Mouse (Mus musculus) intestine, embryonic 16.5 days (tissue): ENCODE measurements around the gene Tfr2. TPM values are rescaled to one million over a fixed set of nuclear protein-coding genes. Genes with fewer than 3 reads are reported as not detected.

Source experiments
- ATAC-seq: fragments of 200-750 bp; cut with Nextera tagmentation; 2 replicates; pipeline ENCODE4 v1.8.0; 2017; ENCODE audit warnings: moderate TSS enrichment, moderate library complexity
- H3K27ac ChIP-seq: fragments of 300-500 bp; sonication (generic); 2 replicates; pipeline ENCODE4 v1.5.1; 2014; ENCODE audit warnings: mild to moderate bottlenecking, low read length
- H3K27me3 ChIP-seq: fragments of 300-500 bp; sonication (generic); replicated peaks from 2 replicates; pipeline ENCODE4 v1.6.1; 2014; ENCODE audit warnings: low read length, control low read depth, mixed read lengths; ENCODE audit not compliant: control insufficient read depth, insufficient read depth
- H3K36me3 ChIP-seq: fragments of 300-500 bp; sonication (generic); 2 replicates; pipeline ENCODE4 v1.6.1; 2014; ENCODE audit warnings: low read length, control low read depth; ENCODE audit not compliant: control insufficient read depth, insufficient read depth
- H3K4me1 ChIP-seq: fragments of 300-500 bp; sonication (generic); 2 replicates; pipeline ENCODE4 v1.6.1; 2014; ENCODE audit warnings: low read length, control low read depth, mixed read lengths; ENCODE audit not compliant: control insufficient read depth, insufficient read depth
- H3K4me2 ChIP-seq: fragments of 300-500 bp; sonication (generic); 2 replicates; pipeline ENCODE4 v1.6.1; 2014; ENCODE audit warnings: low read depth, low read length, control low read depth
- H3K4me3 ChIP-seq: fragments of 300-500 bp; sonication (generic); 2 replicates; pipeline ENCODE4 v1.5.1; 2014; ENCODE audit warnings: mild to moderate bottlenecking, low read length
- H3K9ac ChIP-seq: fragments of 300-500 bp; sonication (generic); 2 replicates; pipeline ENCODE4 v1.6.1; 2014; ENCODE audit warnings: low read depth, low read length
- H3K9me3 ChIP-seq: fragments of 300-500 bp; sonication (generic); 2 replicates; pipeline ENCODE4 v1.6.1; 2016; ENCODE audit warnings: low read length, control low read depth; ENCODE audit not compliant: control insufficient read depth
- WGBS: fragments of 180-500 bp; shearing (Covaris S2); extraction: QIAGEN DNeasy Blood & Tissue Kit; methylation state at CpG from one replicate; pipeline ENCODE4 v1.1.7; 2014; 5-methylcytosine and 5-hydroxymethylcytosine counted together
- polyA plus RNA-seq: library from polyadenylated mRNA; unstranded; fragments of >200 nt; fragmentation: Nextera tagmentation; extraction: Ambion mirVana; gene quantifications from 2 replicates; pipeline ENCODE4 v1.2.1, GENCODE M21; 2015

Gene Tfr2
- polyA plus RNA-seq, 1 experiment from 2014 or later: 1.3 TPM

- peak overlapping the region; percentile 48; the same call in 1 of the 2 replicates for H3K9ac ChIP-seq
- no peaks in the 10 kb centered on the region for H3K9me3 ChIP-seq
- H3K27me3 ChIP-seq: no peaks in the 10 kb centered on the region
- peak overlapping the region; percentile 13; the same call in 1 of the 2 replicates for H3K27ac ChIP-seq
- peaks cover 12% of the 10 kb centered on the region for H3K4me1 ChIP-seq
- WGBS: 30% methylated on average over 28 of the region's 30 CpGs
- no peaks in the 10 kb centered on the region for H3K36me3 ChIP-seq
- peak overlapping the region; percentile 20; the same call in 1 of the 2 replicates for H3K4me3 ChIP-seq
- no peak for ATAC-seq
- peak overlapping the region; percentile 45; the same call in 1 of the 2 replicates for H3K4me2 ChIP-seq
Observed at GRCm38 (mm10) chr5:137596601-137597261, 27.1 kb downstream of the Tfr2 start.

DNA sequence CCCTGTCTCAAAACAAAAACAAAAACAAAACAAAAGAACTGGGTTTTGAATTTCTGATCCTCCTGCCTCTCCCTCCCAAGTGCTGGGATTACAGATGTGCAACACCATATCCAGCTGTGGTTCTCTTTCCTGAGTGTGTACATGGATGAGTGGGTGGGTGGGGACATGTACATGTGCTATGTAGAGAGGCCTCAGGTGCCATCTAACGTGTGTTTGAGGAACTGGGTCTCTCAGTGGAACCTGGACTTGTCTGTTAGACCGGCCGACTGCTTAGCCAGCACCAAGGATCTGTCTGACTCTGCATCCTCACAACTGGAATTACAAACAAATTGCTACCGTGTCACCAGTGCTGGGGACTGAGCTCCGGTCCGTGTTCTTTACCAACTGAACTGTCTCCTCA, 28.0 kb downstream of the Tfr2 start:
- peaks cover 16% of the 10 kb centered on the region for H3K4me1 ChIP-seq
- no peak overlapping the region for H3K27ac ChIP-seq
- WGBS: 94% methylated on average over 6 of the region's 6 CpGs
- no peak for ATAC-seq
- H3K4me2 ChIP-seq: no peak overlapping the region
- no peaks in the 10 kb centered on the region for H3K27me3 ChIP-seq
- H3K9me3 ChIP-seq: no peaks in the 10 kb centered on the region
- H3K4me3 ChIP-seq: no peak overlapping the region
- H3K36me3 ChIP-seq: no peaks in the 10 kb centered on the region
- H3K9ac ChIP-seq: no peak overlapping the region

GRCm38 (mm10) chr5:137598100-137598826, 28.6 kb downstream of the Tfr2 start:
- H3K27ac ChIP-seq: no peak overlapping the region
- peaks cover 22% of the 10 kb centered on the region for H3K4me1 ChIP-seq
- no peak overlapping the region for H3K4me3 ChIP-seq
- H3K9me3 ChIP-seq: no peaks in the 10 kb centered on the region
- H3K4me2 ChIP-seq: no peak overlapping the region
- H3K9ac ChIP-seq: no peak overlapping the region
- no peak for ATAC-seq
- 76% methylated on average over 2 of the region's 2 CpGs for WGBS
- no peaks in the 10 kb centered on the region for H3K36me3 ChIP-seq
- no peaks in the 10 kb centered on the region for H3K27me3 ChIP-seq

DNA sequence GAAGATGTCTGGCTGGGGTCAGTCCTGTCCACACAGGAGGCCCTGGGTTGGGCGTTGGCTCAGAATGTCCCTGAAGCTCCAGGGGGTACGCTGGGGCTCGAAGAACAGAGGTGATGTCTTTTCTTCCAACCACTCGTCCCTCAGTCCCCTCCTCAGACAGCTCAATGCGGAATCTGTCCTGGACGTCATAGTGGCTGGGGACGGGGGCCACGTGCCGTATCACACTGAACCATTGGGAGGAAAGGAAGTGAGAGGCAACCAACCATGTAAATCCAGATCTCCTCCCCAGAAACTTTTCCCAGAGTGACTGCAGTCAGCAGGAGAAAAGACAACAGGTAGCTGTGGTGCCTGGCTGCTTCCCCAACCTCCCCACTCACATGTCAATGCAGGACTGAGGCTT, 30.0 kb downstream of the Tfr2 start:
- H3K4me2 ChIP-seq: peak overlapping the region; percentile 97
- H3K4me1 ChIP-seq: peaks cover 22% of the 10 kb centered on the region
- H3K27ac ChIP-seq: no peak overlapping the region
- H3K9me3 ChIP-seq: no peaks in the 10 kb centered on the region
- H3K9ac ChIP-seq: peak overlapping the region; percentile 90
- H3K4me3 ChIP-seq: peak overlapping the region; percentile 83
- no peaks in the 10 kb centered on the region for H3K36me3 ChIP-seq
- H3K27me3 ChIP-seq: no peaks in the 10 kb centered on the region
- 70% methylated on average over 9 of the region's 9 CpGs for WGBS
- ATAC-seq: no peak

DNA sequence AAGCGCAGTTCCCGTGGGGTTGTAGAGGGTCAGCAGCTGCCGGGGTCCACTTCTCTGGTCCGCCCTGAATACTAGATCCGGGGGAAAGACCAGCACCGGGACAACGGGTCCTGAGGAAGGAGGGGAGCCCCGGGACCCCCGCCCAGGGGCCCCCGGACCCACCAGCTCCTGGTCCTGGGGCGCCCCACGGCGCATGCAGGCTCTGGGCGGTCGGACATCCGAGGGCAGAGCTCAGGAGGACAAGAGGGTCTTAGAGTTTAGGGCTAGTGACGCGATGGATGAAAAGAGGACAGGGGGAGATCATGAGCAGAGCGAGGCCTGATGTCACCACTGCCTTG, 30.6 kb downstream of the Tfr2 start:
- Histone ChIP-seq H3K9ac (peak overlapping the region; percentile 90), H3K4me2 (peak overlapping the region; percentile 97), H3K9me3 (no peaks in the 10 kb centered on the region), H3K27ac (peak overlapping the region; percentile 84), H3K36me3 (no peaks in the 10 kb centered on the region), H3K4me1 (peaks cover 22% of the 10 kb centered on the region), H3K27me3 (no peaks in the 10 kb centered on the region), H3K4me3 (peak overlapping the region; percentile 83)
- peak; percentile 59 for ATAC-seq
- WGBS: under 1% methylated on average over 19 of the region's 19 CpGs

- H3K4me2 ChIP-seq: peak within 1 kb of the TSS; percentile 97
- H3K4me1 ChIP-seq: peaks cover 22% of the 10 kb centered on the region
- peak within 1 kb of the TSS; percentile 92 for H3K27ac ChIP-seq
- no peaks in the 10 kb centered on the region for H3K9me3 ChIP-seq
- ATAC-seq: peak; percentile 96
- peak within 1 kb of the TSS; percentile 90 for H3K9ac ChIP-seq
- H3K36me3 ChIP-seq: no peaks in the 10 kb centered on the region
- under 1% methylated on average over 41 of the region's 41 CpGs for WGBS
- peak within 1 kb of the TSS; percentile 83 for H3K4me3 ChIP-seq
- H3K27me3 ChIP-seq: no peaks in the 10 kb centered on the region
Observed at GRCm38 (mm10) chr5:137600619-137601364, 31.2 kb downstream of the Tfr2 start, which contains the start of gene Mospd3. Mospd3 (minus strand) TSS chr5:137601058.

DNA sequence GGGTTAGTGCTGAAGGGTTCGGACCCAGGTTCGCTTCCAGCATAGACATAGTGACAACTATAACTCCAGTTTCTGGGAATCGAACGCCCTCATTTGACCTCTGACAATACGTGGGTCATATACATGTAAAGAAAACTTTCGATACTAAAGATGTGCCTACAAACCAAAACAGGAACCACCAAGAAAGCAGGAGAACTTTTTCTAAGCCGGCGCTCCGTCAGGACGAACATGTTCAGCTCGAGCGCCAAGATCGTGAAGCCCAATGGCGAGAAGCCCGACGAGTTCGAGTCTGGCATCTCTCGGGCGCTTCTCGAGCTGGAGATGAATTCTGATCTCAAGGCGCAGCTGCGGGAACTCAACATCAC, 31.7 kb downstream of the Tfr2 start:
- peak; percentile 5; the same call in 1 of the 2 replicates for ATAC-seq
- H3K9ac ChIP-seq: peak overlapping the region; percentile 90
- H3K27me3 ChIP-seq: no peaks in the 10 kb centered on the region
- no peaks in the 10 kb centered on the region for H3K9me3 ChIP-seq
- peak overlapping the region; percentile 63 for H3K4me2 ChIP-seq
- peak overlapping the region; percentile 83 for H3K4me3 ChIP-seq
- peak overlapping the region; percentile 92 for H3K27ac ChIP-seq
- peaks cover 22% of the 10 kb centered on the region for H3K4me1 ChIP-seq
- under 1% methylated on average over 22 of the region's 22 CpGs for WGBS
- H3K36me3 ChIP-seq: no peaks in the 10 kb centered on the region

DNA sequence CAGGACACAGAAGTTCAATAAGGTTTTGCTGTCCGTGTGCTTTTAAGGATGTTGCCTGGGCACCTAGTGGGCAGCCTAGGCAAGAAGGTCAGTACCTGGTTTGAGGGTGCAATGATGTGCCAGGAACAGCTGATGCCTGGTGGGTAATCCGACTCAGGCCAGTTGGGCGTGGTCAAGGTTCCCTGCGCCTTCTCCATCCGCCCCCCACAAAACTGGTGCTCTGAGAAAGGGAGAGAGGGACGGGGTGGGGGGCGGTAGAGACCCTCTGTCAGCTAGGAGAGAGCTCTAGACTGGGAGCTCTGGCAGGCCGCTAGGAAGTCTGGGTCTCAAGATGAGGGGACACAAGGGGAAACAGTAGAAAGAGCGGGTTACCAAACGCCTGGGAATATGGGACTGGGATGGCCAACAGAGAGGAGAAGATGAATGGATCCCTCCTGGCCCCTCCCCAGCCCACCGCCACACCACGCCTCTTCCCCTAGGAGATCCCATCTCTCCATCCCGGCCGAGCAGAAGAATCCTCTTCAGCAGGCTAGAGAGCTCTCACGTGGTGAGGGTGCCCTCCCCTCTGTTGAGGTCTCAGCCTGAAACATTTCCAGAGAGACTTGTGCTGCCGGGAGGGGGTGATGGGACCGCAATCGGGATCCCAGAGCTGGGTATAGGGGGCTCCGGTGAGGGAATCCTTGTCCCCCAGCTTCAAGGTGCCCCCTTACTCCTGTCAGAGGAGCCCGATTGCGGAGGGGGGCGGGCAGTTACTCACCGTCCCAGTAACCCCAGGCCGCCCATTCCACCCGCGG, 38.4 kb downstream of the Tfr2 start:
- no peaks in the 10 kb centered on the region for H3K36me3 ChIP-seq
- peak overlapping the region; percentile 12 for H3K4me3 ChIP-seq
- H3K4me2 ChIP-seq: peak overlapping the region; percentile 43
- H3K4me1 ChIP-seq: peaks cover 37% of the 10 kb centered on the region
- no peak for ATAC-seq
- H3K9ac ChIP-seq: peak overlapping the region; percentile 39; the same call in 1 of the 2 replicates
- no peaks in the 10 kb centered on the region for H3K27me3 ChIP-seq
- H3K9me3 ChIP-seq: no peaks in the 10 kb centered on the region
- WGBS: 24% methylated on average over 26 of the region's 26 CpGs
- H3K27ac ChIP-seq: no peak overlapping the region
